In the genomic region with DNA sequence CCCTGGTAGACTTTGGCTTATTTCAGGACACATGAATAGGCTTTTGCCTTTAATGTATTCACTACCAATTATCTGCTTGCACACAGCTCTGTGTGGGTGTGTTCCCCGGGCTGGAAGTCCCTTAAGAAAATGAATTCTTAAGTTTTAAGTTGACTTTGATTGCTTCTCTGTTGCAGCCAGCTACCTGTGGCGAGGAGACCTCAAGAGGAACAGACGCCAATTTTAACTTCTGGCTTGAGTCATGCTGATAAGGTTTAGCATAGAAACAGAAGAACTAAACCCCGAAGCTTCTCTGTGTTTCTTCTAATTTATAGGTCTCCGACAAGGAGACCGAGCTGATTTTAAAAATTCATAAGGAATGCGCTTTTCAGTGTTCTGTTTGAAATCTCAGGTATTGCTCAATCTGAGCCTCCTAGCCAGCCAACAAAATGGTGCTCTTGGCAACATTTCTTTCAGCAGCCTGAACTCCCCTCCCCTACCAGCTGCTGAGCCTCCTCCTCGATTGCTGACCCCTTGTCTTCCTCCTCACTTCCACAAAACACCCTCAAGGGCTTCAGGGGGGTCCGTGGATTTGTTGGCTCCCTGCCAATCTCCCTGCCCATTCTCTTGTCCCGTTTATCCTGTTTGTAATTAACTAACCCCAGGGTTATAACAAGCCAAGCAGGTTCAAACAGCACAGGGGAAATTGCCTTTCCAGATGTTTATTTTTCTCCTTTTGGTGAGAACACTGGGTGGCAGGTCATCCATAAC, we compare ENCODE assay signal across 13 mouse cellular contexts.
DNase-seq lines count a peak whose midpoint lies in the region.
"Had no signal": no experiment of that assay in that cellular context is flagged by ENCODE, and none has a peak within 500 bp of the region (broad histone marks: within the 10 kb centered on the region; RNA-seq: fewer than 3 reads in every experiment).

No protein-coding gene starts in this region.

- peak; percentile 8 to 17 for DNase-seq in cerebellum, postnatal 10 days
- no peak for DNase-seq in cerebellum, adult 9-11 months
- DNase-seq in retina, postnatal 1 day = peak; percentile 25
- no peak for DNase-seq in retina, embryonic 14.5 days (ENCODE audit: low spot score)
- peak; percentile 34 for DNase-seq in kidney, adult 9 months
- DNase-seq in mesoderm, embryonic 11.5 days (ENCODE audit: low read depth, low spot score) = peak; percentile 23
- DNase-seq in c-Kit-positive CD71-positive TER-119-positive erythroid progenitor cells, embryonic 14.5 days (ENCODE audit: low spot score) = no peak
- DNase-seq in spleen, adult 12 weeks (ENCODE audit: low spot score) = no peak
- DNase-seq: cerebellum, adult 2 months; gastrocnemius, adult 2 months; lung, adult 2 months; right cerebral cortex, postnatal 25 days; thymus, postnatal 25 days had no signal

Comparison
In these comparisons a context has a peak if more than half of its experiments do, and no peak if none do; other contexts are left out.
1. DNase-seq: peak in cerebellum, postnatal 10 days (2 of 2), retina, postnatal 1 day (single experiment), kidney, adult 9 months (single experiment) and mesoderm, embryonic 11.5 days (single experiment); none in cerebellum, adult 9-11 months (single experiment), retina, embryonic 14.5 days (single experiment), c-Kit-positive CD71-positive TER-119-positive erythroid progenitor cells, embryonic 14.5 days (single experiment) and spleen, adult 12 weeks (single experiment).